Mouse (Mus musculus) bone marrow macrophage, adult 2 months (primary cell): ENCODE results near the gene Zfp326.

Experiments used
- CTCF ChIP-seq: IDR thresholded peaks from 2 replicates; pipeline ENCODE4 v1.5.1; 2012; ENCODE audit warnings: low read depth, mild to moderate bottlenecking, low read length, moderate library complexity
- POLR2A ChIP-seq: IDR thresholded peaks from 2 replicates; pipeline ENCODE4 v1.6.1; 2012; ENCODE audit warnings: mild to moderate bottlenecking, low read depth, low read length, borderline replicate concordance

DNA sequence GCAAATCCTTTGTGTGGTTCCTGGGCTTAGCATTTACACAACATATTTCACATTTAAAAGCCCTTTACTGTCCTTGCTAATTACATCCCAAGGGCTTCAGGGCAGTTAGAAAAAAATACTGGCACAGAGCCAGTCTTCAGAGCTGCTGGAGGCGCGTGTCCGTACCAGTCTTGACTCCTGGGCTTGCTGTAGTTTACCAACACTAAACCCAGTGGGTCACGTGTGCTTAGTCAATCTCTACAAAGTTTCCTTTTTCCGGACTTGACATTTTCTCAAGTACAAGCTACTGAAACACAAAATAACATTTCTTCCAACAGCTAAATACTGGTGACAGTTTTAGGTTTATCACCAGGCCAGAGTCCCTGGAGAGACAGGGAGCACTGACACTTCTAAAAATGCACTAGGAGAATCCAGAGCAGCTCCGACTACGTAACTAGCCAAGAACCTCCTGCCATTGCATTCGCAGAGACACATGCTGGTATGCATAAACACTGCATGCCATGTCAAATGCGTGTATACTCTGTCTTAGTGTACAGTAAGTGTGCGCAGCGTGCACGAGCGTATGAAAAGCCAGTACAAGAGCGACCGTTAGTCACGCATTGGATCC, 8.4 kb upstream of the Zfp326 start:
- TF ChIP-seq POLR2A: no peak
- no peak for TF ChIP-seq CTCF
